Mouse (Mus musculus) heart, postnatal 14 days (tissue): ENCODE measurements at regions not wholly inside any gene's neighbourhood (a gene's known extent, or its start where the extent isn't known, plus 50 kb on each side); places are given as distances from the start of the nearest gene placed in this dataset.
A peak's percentile ranks its signal among the peaks of the same experiment; 100 is the strongest.
"Not testable (repeated sequence)": the region's sequence is repeated elsewhere in the genome, so short reads cannot be mapped to it uniquely, and the experiment has no call there.

Source experiments
- DNase-seq, 2 experiments: peaks; one replicate each; pipeline ENCODE4 v3.0.0; 2021 to 2022
- intact Hi-C: fragments of 180-260 bp; cut with DNase I; formaldehyde crosslinking; loops from one replicate; pipeline ENCODE4 v1.15.1; 2025

- DNase-seq: no peak
- intact Hi-C loops: no loop called here
Observed at GRCm38 (mm10) chr1:94582526-94582925, 530.2 kb upstream of the Pdcd1 start.

GRCm38 (mm10) chr1:94581650-94582405 lies 529.5 kb upstream of the Pdcd1 start:
- no peak for DNase-seq
- intact Hi-C loops: no loop called here

GRCm38 (mm10) chr1:94532773-94533541 lies 480.6 kb upstream of the Pdcd1 start:
- intact Hi-C loops: no loop called here
- no peak for DNase-seq

- DNase-seq: no peak
- intact Hi-C loops: no loop called here
Observed at GRCm38 (mm10) chr1:94504080-94504520, 451.7 kb upstream of the Pdcd1 start.

DNA sequence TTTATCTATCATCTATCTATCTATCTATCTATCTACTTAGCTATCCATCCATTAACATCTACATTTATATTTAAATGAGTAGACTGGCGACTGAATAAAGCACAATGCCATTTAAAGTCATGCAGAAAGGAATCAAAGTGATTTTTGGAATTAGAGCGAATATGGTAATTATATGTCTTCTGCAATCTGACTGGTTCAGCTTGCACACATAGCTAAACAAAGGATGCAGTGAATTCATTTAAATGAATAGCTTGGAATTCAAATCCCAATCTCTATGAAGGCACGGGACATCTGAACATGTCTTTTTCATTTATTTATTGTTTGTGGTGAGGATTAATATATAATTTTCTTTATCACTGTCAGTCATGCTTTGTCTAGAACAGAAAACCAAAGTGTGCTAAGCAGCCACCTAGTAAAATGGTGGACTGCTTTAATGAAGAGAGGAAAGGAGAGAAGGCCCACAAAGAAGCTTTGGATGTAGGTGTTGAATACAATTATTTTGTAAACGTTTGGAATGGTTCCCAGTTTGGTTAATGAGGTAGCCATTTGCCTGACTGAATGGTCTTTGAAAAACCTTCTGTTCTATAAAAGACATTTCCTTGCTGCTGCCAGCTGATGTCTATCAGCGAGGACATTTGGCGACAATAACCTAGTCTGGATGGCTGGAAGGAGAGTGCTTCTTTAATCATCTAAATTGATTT lies 451.2 kb upstream of the Pdcd1 start:
- intact Hi-C loops: no loop called here

DNA sequence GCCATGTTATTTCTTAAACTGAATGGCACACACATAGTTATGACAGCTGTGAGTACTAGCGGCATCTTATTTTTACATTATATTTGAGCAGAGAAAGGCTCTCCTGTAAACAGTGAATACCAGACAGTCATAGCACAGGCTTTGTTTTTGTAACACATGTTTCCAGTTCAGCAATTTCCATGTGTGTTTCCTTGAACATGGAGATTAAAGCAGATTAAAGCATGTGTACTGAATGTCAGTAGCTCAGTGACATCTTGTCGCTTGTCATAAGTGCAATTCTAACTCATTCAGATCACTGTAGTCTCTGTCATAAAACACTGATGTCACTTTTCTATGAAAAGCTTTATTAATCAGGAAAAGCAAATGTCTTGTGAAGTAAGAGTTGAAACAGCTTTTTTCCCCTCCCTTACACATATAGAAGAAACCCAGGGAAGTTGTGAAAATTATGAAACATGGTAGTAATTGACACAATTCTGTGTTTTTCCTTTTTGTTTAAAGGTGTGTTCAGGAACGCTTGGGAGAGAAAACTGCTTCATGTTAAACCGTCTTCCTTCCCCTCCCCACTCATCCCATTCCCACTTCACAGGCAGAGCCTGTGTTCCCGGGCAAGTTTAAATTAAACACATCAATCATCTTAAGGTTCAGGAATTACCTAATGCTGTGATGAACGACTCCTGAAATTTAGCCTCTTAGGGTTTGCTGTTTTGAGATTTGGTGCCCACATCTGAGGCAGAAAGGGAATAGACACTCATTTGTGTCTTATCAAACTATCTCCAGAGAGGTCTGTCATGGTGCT lies 449.9 kb upstream of the Pdcd1 start:
- intact Hi-C loops: no loop called here
- DNase-seq: no peak

More for the DNA sequence above, 451.2 kb upstream of the Pdcd1 start:
- DNase-seq: no peak

DNA sequence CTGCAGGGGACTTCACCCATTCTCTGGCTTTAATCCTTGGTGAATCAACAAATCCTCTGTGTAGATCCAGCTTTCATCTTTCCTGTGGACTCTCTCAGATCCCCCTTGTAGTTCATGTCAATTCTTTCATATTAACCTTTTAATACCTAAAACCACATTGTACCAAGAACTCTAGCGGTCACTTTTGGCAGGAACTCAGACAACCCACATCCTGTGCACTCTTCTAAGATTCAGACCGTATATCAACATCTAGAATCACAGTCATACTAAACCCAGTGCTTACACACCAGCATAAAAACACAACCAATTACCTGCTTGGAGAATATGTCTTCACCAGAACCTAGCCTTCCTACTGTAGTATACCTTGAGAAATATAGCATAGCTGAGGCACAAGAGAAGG lies 444.6 kb upstream of the Pdcd1 start:
- intact Hi-C loops: no loop called here
- DNase-seq: no peak

DNA sequence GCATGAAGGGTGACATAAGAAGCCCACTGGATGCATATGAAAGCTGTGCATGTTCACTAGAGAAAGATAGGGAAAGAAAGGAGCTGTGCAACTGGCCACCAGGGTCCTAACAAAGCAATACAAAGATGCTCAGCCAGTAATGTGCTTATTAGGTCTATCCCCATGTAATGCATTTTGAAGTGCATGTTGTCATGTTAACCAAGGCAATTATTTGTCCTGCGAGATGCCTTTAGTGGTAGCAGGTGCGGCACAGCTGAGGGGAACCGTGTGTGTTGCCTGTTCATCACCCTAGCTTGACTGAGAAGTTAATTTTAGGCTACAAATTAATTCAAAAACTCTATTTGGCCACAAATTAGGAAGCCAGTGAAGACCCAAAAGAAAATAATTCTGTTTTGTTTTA lies 444.0 kb upstream of the Pdcd1 start:
- no peak for DNase-seq
- intact Hi-C loops: no loop called here

DNA sequence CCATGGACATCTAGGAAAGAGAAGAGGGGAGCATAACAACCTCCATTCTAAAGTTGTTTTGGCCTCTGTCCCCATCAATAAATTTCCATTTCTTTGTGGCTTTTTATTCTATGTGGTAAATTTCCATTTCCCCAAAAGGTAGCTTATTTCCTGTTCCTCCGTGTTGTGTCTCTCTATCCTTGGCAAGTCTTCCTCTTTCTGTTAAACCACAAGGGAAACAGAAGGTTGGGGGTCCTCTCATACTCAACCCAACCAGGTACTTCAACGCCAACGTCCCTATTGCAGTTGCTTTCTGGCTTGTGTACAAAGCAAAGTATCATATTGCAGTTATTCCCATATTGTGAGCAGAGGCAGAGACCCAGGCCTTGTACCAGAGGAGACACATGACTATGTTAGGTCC lies 434.7 kb upstream of the Pdcd1 start:
- intact Hi-C loops: no loop called here
- no peak for DNase-seq

DNA sequence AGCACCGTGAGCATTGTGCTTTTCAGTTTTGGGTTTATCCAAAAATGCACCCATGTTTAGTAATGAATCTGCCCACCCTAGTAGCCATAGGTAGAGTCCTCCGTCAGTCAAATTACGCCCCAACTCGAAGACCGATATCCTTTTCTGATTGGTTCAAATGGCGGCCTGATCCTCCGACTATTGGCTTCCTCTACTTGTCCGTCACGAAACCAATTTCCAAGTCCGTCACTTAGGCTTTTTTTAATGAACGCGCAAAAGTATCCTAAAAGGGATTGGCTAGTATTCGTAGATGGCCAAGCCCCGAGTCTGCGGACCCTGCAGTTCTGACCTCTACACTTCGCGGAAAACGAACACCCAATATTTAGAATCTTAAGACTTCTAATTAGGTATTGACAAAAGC lies 417.5 kb upstream of the Pdcd1 start:
- intact Hi-C loops: not testable (repeated sequence)
- peak; percentile 25 to 32 for DNase-seq

- intact Hi-C loops: no loop called here
- DNase-seq: no peak
Observed at GRCm38 (mm10) chr1:94423731-94424130, 371.4 kb upstream of the Pdcd1 start.

DNA sequence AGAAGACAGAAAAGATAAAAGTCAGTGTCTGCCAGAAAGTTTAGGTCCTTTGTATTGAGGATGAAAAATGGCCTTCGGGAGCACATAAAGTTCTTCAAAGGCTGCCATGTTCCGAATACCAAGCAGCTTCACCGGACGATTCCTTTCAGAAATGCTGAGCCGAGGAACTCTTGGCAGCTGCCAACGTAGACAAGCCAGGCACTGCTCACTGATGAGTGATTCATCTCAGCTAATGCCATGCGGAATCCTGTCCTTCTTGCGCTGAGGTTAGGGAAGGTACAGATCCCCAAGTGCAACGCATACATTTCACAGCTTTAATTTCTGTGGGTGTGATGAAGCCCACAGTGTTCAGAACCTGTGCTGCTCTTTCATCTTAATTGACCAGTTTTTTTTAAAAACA lies 360.7 kb upstream of the Pdcd1 start:
- intact Hi-C loops: no loop called here

GRCm38 (mm10) chr1:94366606-94367005 lies 314.3 kb upstream of the Pdcd1 start:
- no peak for DNase-seq
- intact Hi-C loops: no loop called here

More for the DNA sequence above, 360.7 kb upstream of the Pdcd1 start:
- DNase-seq: no peak

- no peak for DNase-seq
Observed at GRCm38 (mm10) chr1:94356996-94357395, 304.6 kb upstream of the Pdcd1 start.

GRCm38 (mm10) chr1:94355873-94356272 lies 303.5 kb upstream of the Pdcd1 start:
- DNase-seq: no peak
- intact Hi-C loops: no loop called here

More at GRCm38 (mm10) chr1:94356996-94357395, 304.6 kb upstream of the Pdcd1 start:
- intact Hi-C loops: no loop called here

DNA sequence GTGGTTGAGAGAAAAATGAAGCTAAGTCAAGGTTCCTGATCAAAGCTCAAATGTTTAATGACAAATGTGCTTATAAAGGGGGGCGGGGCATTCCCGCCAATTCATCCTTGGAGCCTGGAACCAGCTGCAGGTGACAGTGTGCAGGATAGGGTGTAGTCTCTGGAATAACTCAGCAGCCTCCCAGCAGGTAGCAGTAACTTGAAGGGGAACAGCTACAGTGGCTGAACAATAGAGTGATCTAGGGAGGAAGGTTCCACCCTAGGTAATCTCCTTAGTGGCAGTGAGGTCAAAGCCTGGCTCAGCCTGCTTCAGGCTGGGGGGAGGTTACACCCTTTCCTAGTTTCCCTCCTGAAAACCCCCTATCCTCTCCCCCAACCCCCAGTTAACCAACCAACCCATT lies 290.2 kb upstream of the Pdcd1 start:
- DNase-seq: no peak
- intact Hi-C loops: no loop called here

DNA sequence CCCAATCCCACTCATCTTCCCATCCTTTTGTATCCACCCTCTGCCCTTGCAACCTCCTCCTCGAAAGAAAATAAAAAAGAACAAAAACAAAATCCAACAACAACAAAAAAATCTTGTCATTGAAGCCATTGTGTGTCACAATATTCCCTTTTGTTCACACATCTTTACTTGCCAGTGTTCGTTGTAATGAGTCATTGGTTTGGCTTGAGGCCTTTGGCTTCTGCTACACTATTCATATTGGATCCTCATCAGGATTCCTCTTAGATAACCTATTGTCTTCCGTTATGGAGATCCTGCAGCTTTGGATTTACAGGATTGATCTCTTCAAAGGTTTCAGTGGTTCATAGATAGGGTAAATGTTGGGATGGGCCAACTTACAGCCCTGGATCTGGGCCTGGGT lies 288.9 kb upstream of the Pdcd1 start:
- DNase-seq: no peak
- intact Hi-C loops: no loop called here

GRCm38 (mm10) chr1:94318029-94318428 lies 265.7 kb upstream of the Pdcd1 start:
- intact Hi-C loops: no loop called here
- no peak for DNase-seq

DNA sequence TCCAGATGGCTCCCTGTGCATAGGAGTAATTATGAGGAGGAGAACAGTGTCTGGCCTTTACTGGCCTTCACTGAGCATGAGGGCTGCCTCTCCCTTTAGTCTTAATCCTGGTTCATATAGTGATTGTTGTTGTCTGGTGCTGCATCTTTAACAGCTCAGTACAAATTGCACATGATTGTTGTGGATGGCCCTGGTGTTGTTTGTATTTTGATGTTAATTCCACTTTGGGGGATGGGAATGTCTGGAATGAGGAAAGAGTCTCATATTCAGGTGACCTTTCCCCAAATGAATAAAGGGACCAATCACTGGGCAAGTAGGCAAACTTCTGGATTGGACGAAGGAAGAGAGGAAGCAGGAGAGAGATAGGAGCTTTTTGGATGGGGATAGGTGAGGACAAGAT lies 246.0 kb upstream of the Pdcd1 start:
- intact Hi-C loops: no loop called here

GRCm38 (mm10) chr1:94272569-94272968 lies 220.2 kb upstream of the Pdcd1 start:
- intact Hi-C loops: no loop called here
- DNase-seq: no peak

More for the DNA sequence above, 246.0 kb upstream of the Pdcd1 start:
- no peak for DNase-seq
